Mouse (Mus musculus) ES-Bruce4 (cell line): ENCODE measurements around the gene Ccdc186. TPM values are rescaled to one million over a fixed set of nuclear protein-coding genes. Genes with fewer than 3 reads are reported as not detected.

Experiments
- H3K27ac ChIP-seq: 2 replicates; pipeline ENCODE4 v1.5.1; 2012; ENCODE audit warnings: low read length, inconsistent platforms; ENCODE audit not compliant: insufficient read depth
- H3K27me3 ChIP-seq: 2 replicates; pipeline ENCODE4 v1.6.1; 2012; ENCODE audit warnings: mild to moderate bottlenecking, low read length, inconsistent platforms; ENCODE audit not compliant: control insufficient read depth, poor library complexity, insufficient read depth, severe bottlenecking
- H3K36me3 ChIP-seq: 2 replicates; pipeline ENCODE4 v1.6.1; 2012; ENCODE audit warnings: inconsistent platforms, mild to moderate bottlenecking, low read length, moderate library complexity; ENCODE audit not compliant: control insufficient read depth, poor library complexity, insufficient read depth, severe bottlenecking
- H3K4me1 ChIP-seq: one replicate; pipeline ENCODE4 v1.8.1; 2011; ENCODE audit warnings: low read length; ENCODE audit not compliant: control insufficient read depth, insufficient read depth
- H3K4me3 ChIP-seq: 2 replicates; pipeline ENCODE4 v1.5.1; 2011; ENCODE audit warnings: low read depth, mild to moderate bottlenecking, low read length
- H3K9ac ChIP-seq: 2 replicates; pipeline ENCODE4 v1.6.1; 2012; ENCODE audit warnings: low read depth, mild to moderate bottlenecking, inconsistent platforms; ENCODE audit not compliant: poor library complexity, severe bottlenecking
- H3K9me3 ChIP-seq: replicated peaks from 2 replicates; pipeline ENCODE4 v1.6.1; 2012; ENCODE audit warnings: mild to moderate bottlenecking, low read length, inconsistent platforms; ENCODE audit not compliant: control insufficient read depth, poor library complexity, insufficient read depth, severe bottlenecking
- CTCF ChIP-seq: IDR thresholded peaks from one replicate; pipeline ENCODE4 v1.8.1; 2011; ENCODE audit warnings: low read depth, low read length
- EP300 ChIP-seq: IDR thresholded peaks from 2 replicates; pipeline ENCODE4 v1.6.1; 2011; ENCODE audit warnings: low read depth, low read length; ENCODE audit not compliant: insufficient read depth
- POLR2A ChIP-seq: IDR thresholded peaks from one replicate; pipeline ENCODE4 v1.8.1; 2011; ENCODE audit warnings: low read length; ENCODE audit not compliant: insufficient read depth
- polyA plus RNA-seq: library from polyadenylated mRNA; stranded (reverse); fragments of >200 nt; gene quantifications from 2 replicates; pipeline ENCODE4 v1.2.4, GENCODE M21; 2011; ENCODE audit warnings: low read depth; ENCODE audit not compliant: missing spikeins, insufficient read depth, insufficient read length

Gene Ccdc186
- polyA plus RNA-seq, 1 experiment: 56.8 TPM

DNA sequence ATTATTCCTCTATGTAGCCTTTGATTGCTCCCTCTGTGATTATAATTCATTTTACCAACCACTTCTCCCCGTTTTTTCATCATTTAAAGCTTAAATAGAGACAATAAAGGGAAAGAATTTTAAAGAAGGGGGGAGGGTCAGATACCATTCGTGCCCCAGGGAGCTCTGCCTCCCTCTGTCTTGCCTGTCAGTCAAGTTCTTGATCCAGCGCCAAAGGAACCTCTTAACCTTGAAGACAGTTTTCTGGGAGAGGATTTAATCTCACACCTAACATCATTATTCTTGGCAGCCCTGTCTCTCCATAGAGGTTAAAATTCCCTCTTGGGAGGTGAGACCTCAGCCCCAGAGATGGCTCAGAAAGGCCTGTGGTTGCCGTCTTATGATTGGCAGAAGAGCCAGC, 71.3 kb downstream of the Ccdc186 start:
- Histone ChIP-seq H3K4me3 (no peak overlapping the region), H3K27ac (no peak overlapping the region), H3K9me3 (no peaks in the 10 kb centered on the region), H3K27me3 (no peaks in the 10 kb centered on the region), H3K36me3 (no peaks in the 10 kb centered on the region), H3K9ac (no peak overlapping the region), H3K4me1 (no peaks in the 10 kb centered on the region)
- TF ChIP-seq EP300: no peak

DNA sequence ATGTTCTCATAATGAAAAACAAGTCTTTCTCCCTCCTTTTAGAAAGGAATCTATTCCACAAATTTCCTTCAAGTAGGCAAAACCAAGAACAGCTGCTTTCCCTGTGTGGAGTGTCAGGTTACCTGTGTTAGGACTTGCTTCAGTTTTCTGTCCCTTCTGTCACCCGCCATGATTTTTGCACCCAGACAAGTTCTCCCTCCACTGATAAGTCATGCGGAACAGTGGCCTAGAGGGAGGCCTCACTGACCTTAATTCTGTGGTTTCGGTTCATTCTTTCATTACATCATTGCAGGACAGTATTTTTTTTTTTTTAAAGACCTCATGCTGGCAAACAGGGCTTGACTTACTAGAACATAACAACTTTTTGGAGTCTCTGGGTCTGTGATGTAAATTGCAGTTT, 72.6 kb downstream of the Ccdc186 start:
- no peaks in the 10 kb centered on the region for H3K27me3 ChIP-seq
- no peak for TF ChIP-seq POLR2A
- no peak for TF ChIP-seq EP300
- TF ChIP-seq CTCF: no peak

DNA sequence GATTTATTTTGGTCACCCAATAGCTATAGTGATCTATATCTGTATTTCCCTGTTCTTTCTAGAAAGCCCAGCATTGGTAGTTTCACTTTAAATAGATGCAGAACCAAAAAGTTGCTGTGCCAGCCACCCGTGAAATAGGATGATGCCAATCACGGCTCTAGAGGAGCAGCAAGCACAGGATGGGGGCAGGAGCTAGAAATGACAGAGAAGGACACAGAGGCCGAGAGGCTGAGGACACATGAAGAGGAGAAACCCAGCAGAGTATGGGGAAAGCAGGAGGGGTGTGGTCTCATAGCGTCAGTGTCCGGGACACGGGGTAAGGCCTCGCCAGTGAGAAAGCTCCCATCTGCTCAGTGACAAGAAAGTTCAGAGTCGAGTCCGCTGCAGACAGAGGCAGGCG, 74.1 kb downstream of the Ccdc186 start:
- Histone ChIP-seq H3K27ac (no peak overlapping the region), H3K9ac (no peak overlapping the region), H3K4me1 (no peaks in the 10 kb centered on the region), H3K36me3 (no peaks in the 10 kb centered on the region), H3K27me3 (no peaks in the 10 kb centered on the region), H3K4me3 (no peak overlapping the region), H3K9me3 (no peaks in the 10 kb centered on the region)
- TF ChIP-seq EP300 (no peak), CTCF (no peak), POLR2A (no peak)

More for the DNA sequence above, 72.6 kb downstream of the Ccdc186 start:
- no peak overlapping the region for H3K9ac ChIP-seq
- no peak overlapping the region for H3K27ac ChIP-seq
- H3K36me3 ChIP-seq: no peaks in the 10 kb centered on the region
- no peaks in the 10 kb centered on the region for H3K9me3 ChIP-seq
- no peak overlapping the region for H3K4me3 ChIP-seq
- H3K4me1 ChIP-seq: no peaks in the 10 kb centered on the region

DNA sequence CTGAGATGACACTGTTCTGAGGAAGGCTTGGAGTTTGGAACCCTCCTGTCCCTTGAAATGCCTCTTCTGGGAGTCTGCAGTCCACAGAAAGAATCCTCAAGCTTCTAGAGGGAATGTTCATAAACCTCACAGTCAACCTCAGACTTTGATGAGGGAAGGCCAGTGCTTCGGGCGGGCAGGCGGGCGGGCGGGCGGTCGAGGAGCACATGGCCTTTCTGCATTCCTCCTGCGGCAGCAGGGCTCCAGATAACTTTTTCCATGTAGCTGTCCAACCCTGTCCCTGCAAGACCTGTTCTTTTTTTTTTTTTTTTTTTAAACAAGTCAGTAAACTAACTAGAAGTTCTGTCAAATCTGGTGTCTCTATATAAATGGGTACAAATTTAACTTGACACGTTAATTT, 75.4 kb downstream of the Ccdc186 start:
- Histone ChIP-seq H3K27me3 (no peaks in the 10 kb centered on the region), H3K4me1 (no peaks in the 10 kb centered on the region), H3K4me3 (no peak overlapping the region), H3K27ac (no peak overlapping the region), H3K9me3 (no peaks in the 10 kb centered on the region), H3K9ac (no peak overlapping the region), H3K36me3 (no peaks in the 10 kb centered on the region)
- TF ChIP-seq CTCF (no peak), POLR2A (no peak), EP300 (no peak)

DNA sequence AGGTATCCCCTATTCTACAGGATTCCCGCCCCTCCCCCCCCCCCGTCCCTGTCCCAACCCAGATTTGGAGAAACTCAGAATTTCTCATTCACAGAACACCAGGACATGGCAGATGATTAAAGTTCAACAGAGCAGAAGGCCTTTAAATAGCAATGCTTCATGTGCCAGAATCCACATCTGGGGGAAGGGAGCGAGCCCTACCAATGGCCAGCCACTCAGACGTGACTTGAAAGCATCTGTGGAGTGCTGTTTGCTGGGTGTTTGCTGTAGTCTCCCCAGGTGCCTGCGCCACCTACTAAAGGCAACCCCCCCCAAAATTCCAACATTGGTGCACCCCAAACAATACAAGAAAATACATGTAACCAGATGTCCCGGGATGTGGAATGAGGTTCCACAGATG, 76.5 kb downstream of the Ccdc186 start:
- Histone ChIP-seq H3K27ac (no peak overlapping the region), H3K4me3 (no peak overlapping the region), H3K4me1 (no peaks in the 10 kb centered on the region), H3K9ac (no peak overlapping the region), H3K27me3 (no peaks in the 10 kb centered on the region), H3K36me3 (no peaks in the 10 kb centered on the region), H3K9me3 (no peaks in the 10 kb centered on the region)
- no peak for TF ChIP-seq POLR2A
- TF ChIP-seq EP300: no peak
- no peak for TF ChIP-seq CTCF

DNA sequence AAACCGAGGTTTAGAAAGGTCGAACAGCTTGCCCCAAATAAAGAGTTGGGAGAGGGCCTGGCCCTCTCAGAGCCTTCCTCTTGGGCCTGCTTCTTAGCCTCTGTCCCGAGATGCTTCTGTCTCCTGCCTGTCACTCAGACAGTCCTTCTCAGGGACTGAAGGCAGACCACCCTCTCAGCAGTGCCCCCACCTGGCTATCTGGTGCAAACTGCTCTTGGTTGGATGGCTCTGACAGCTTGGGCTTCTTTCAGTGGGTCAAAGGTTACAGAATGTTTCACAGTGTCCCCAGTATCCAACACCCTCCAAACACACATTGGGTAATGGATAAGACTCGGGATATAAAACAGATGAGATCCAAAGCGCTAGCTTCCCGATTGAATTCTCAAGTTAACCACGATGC, 76.9 kb downstream of the Ccdc186 start:
- H3K4me3 ChIP-seq: no peak overlapping the region
- no peak overlapping the region for H3K27ac ChIP-seq
- H3K36me3 ChIP-seq: no peaks in the 10 kb centered on the region
- no peaks in the 10 kb centered on the region for H3K4me1 ChIP-seq
- no peaks in the 10 kb centered on the region for H3K9me3 ChIP-seq
- TF ChIP-seq EP300: no peak
- TF ChIP-seq CTCF: peak; percentile 73
- H3K9ac ChIP-seq: no peak overlapping the region
- H3K27me3 ChIP-seq: no peaks in the 10 kb centered on the region

Other genes starting within 250 kb of the Ccdc186 start
- 0.44 and 1.0 TPM in 2 replicates for gene Adrb1, start 100.0 kb downstream of the Ccdc186 start, polyA plus RNA-seq
- gene Tdrd1, start 4.0 kb upstream of the Ccdc186 start, polyA plus RNA-seq: 1.7 and 2.0 TPM in 2 replicates
- 1.6 and 2.8 TPM in 2 replicates for gene Vwa2, start 52.1 kb upstream of the Ccdc186 start, polyA plus RNA-seq
- 13.1 and 17.3 TPM in 2 replicates for gene Afap1l2, start 186.0 kb upstream of the Ccdc186 start, polyA plus RNA-seq